1 mouse cellular context compared by ENCODE assay signal in the genomic region with DNA sequence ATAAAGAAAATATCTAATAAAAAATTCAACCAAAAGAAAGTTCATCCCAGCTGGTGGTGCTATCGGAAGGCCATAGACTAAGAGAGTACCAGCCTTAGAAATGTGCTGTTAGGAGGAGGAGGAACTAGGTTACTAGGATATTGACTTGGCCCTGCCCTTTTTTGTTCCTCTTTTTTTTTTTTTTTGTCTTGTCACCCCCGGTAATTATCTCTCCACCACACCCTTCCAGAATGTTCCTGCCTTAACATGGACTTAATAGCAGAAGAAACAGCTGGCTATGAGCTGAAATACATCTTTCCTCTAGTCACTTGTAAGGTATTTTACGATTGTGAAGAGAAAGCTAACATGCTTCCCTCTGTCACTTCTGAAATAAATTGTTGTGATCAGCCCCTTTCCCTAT.
TF ChIP-seq lines count a peak whose summit lies in the region.

No protein-coding gene starts in this region.

TF ChIP-seq in MEL, 35 proteins besides CTCF, POLR2A, EP300 and RAD21 (continued from another document):
- TF ChIP-seq ZKSCAN1 (IDR thresholded peaks at IDR 0.05; ENCODE audit: low read depth, low read length) (peak; percentile 62; the same call in 1 of the 2 replicates), MYB (IDR thresholded peaks at IDR 0.05; ENCODE audit: low read depth, low read length) (no peak), TCF12 (IDR thresholded peaks at IDR 0.05; ENCODE audit: low read depth, low read length) (peak; percentile 90), MXI1 (IDR thresholded peaks at IDR 0.05; ENCODE audit: low read depth, low read length) (peak; percentile 73), ETS1 (IDR thresholded peaks at IDR 0.05; ENCODE audit: low read depth, low read length) (peak; percentile 90), E2F4 (IDR thresholded peaks at IDR 0.05; ENCODE audit: borderline replicate concordance, low read depth, low read length) (no peak), TBP (IDR thresholded peaks at IDR 0.05; ENCODE audit: low read depth, low read length) (peak; percentile 37; the same call in 1 of the 2 replicates)
